Mouse (Mus musculus): ENCODE measurements around the gene Saa3. TPM values are rescaled to one million over a fixed set of nuclear protein-coding genes. Genes with fewer than 3 reads are reported as not detected.

Gene Saa3
- total RNA-seq, 1 experiment, result 0.54 TPM

GRCm38 (mm10) chr7:46724396-46724795 lies 8.9 kb upstream of the Saa3 start:
- Histone ChIP-seq H3K9me3 (ENCODE audit: control insufficient read depth, insufficient read depth, low read depth, low read length) (no peaks in the 10 kb centered on the region), H3K4me3 (ENCODE audit: insufficient read depth in 1 of 2, low read depth in 1 of 2, low read length in 2 of 2, poor library complexity in 1 of 2, severe bottlenecking in 1 of 2) (no peak overlapping the region), H3K27ac (ENCODE audit: insufficient read depth, low read depth, low read length, poor library complexity, severe bottlenecking) (no peak overlapping the region), H3K4me1 (ENCODE audit: control insufficient read depth in 2 of 2, insufficient read depth in 2 of 2, low read length in 2 of 2, poor library complexity in 1 of 2) (no peaks in the 10 kb centered on the region), H3K36me3 (ENCODE audit: control insufficient read depth, insufficient read depth, low read length, poor library complexity, severe bottlenecking) (no peaks in the 10 kb centered on the region), H3K9ac (ENCODE audit: insufficient read depth, low read depth, low read length, poor library complexity, severe bottlenecking) (no peak overlapping the region)
- TF ChIP-seq MAFK (IDR thresholded peaks at IDR 0.05; ENCODE audit: insufficient read depth, low read depth, low read length) (no peak), ZNF384 (IDR thresholded peaks at IDR 0.05; ENCODE audit: low read depth, low read length) (no peak), ZC3H11A (IDR thresholded peaks at IDR 0.05; ENCODE audit: borderline replicate concordance, low read depth, low read length) (no peak), CHD2 (IDR thresholded peaks at IDR 0.05; ENCODE audit: low read depth, low read length) (no peak), HCFC1 (IDR thresholded peaks at IDR 0.05; ENCODE audit: borderline replicate concordance, insufficient read depth, low read length) (no peak)
- in situ Hi-C loops (cut with MboI; ENCODE audit: low sequenced_read_pairs in 2 of 2, unreplicated experiment in 2 of 2), result no loop called here
- DNase-seq (ENCODE audit: low read depth, low spot score), result no peak

- no peak for DNase-seq (ENCODE audit: low read depth, low spot score)
- H3K9ac ChIP-seq (ENCODE audit: insufficient read depth, low read depth, low read length, poor library complexity, severe bottlenecking), result no peak overlapping the region
- H3K27ac ChIP-seq (ENCODE audit: insufficient read depth, low read depth, low read length, poor library complexity, severe bottlenecking), result no peak overlapping the region
- no peaks in the 10 kb centered on the region for H3K4me1 ChIP-seq (ENCODE audit: control insufficient read depth in 2 of 2, insufficient read depth in 2 of 2, low read length in 2 of 2, poor library complexity in 1 of 2)
- no peaks in the 10 kb centered on the region for H3K9me3 ChIP-seq (ENCODE audit: control insufficient read depth, insufficient read depth, low read depth, low read length)
- in situ Hi-C loops (cut with MboI; ENCODE audit: low sequenced_read_pairs in 2 of 2, unreplicated experiment in 2 of 2), result no loop called here
- H3K4me3 ChIP-seq (ENCODE audit: insufficient read depth in 1 of 2, low read depth in 1 of 2, low read length in 2 of 2, poor library complexity in 1 of 2, severe bottlenecking in 1 of 2), result no peak overlapping the region
- TF ChIP-seq CHD2 (IDR thresholded peaks at IDR 0.05; ENCODE audit: low read depth, low read length) (no peak), HCFC1 (IDR thresholded peaks at IDR 0.05; ENCODE audit: borderline replicate concordance, insufficient read depth, low read length) (no peak), ZNF384 (IDR thresholded peaks at IDR 0.05; ENCODE audit: low read depth, low read length) (no peak), MAFK (IDR thresholded peaks at IDR 0.05; ENCODE audit: insufficient read depth, low read depth, low read length) (no peak), ZC3H11A (IDR thresholded peaks at IDR 0.05; ENCODE audit: borderline replicate concordance, low read depth, low read length) (no peak)
- no peaks in the 10 kb centered on the region for H3K36me3 ChIP-seq (ENCODE audit: control insufficient read depth, insufficient read depth, low read length, poor library complexity, severe bottlenecking)
Measured at GRCm38 (mm10) chr7:46723849-46724248, 8.3 kb upstream of the Saa3 start.

GRCm38 (mm10) chr7:46723354-46723753 lies 7.9 kb upstream of the Saa3 start:
- no peak overlapping the region for H3K4me3 ChIP-seq (ENCODE audit: insufficient read depth in 1 of 2, low read depth in 1 of 2, low read length in 2 of 2, poor library complexity in 1 of 2, severe bottlenecking in 1 of 2)
- H3K36me3 ChIP-seq (ENCODE audit: control insufficient read depth, insufficient read depth, low read length, poor library complexity, severe bottlenecking), result no peaks in the 10 kb centered on the region
- no peaks in the 10 kb centered on the region for H3K4me1 ChIP-seq (ENCODE audit: control insufficient read depth in 2 of 2, insufficient read depth in 2 of 2, low read length in 2 of 2, poor library complexity in 1 of 2)
- DNase-seq (ENCODE audit: low read depth, low spot score), result no peak
- in situ Hi-C loops (cut with MboI; ENCODE audit: low sequenced_read_pairs in 2 of 2, unreplicated experiment in 2 of 2), result no loop called here
- no peak for TF ChIP-seq CHD2 (IDR thresholded peaks at IDR 0.05; ENCODE audit: low read depth, low read length)
- no peak for TF ChIP-seq ZNF384 (IDR thresholded peaks at IDR 0.05; ENCODE audit: low read depth, low read length)
- no peak for TF ChIP-seq MAFK (IDR thresholded peaks at IDR 0.05; ENCODE audit: insufficient read depth, low read depth, low read length)
- TF ChIP-seq HCFC1 (IDR thresholded peaks at IDR 0.05; ENCODE audit: borderline replicate concordance, insufficient read depth, low read length), result no peak
- H3K27ac ChIP-seq (ENCODE audit: insufficient read depth, low read depth, low read length, poor library complexity, severe bottlenecking), result no peak overlapping the region
- H3K9me3 ChIP-seq (ENCODE audit: control insufficient read depth, insufficient read depth, low read depth, low read length), result no peaks in the 10 kb centered on the region
- H3K9ac ChIP-seq (ENCODE audit: insufficient read depth, low read depth, low read length, poor library complexity, severe bottlenecking), result no peak overlapping the region

- Histone ChIP-seq H3K9ac (ENCODE audit: insufficient read depth, low read depth, low read length, poor library complexity, severe bottlenecking) (no peak overlapping the region), H3K9me3 (ENCODE audit: control insufficient read depth, insufficient read depth, low read depth, low read length) (no peaks in the 10 kb centered on the region), H3K4me1 (ENCODE audit: control insufficient read depth in 2 of 2, insufficient read depth in 2 of 2, low read length in 2 of 2, poor library complexity in 1 of 2) (no peaks in the 10 kb centered on the region), H3K27ac (ENCODE audit: insufficient read depth, low read depth, low read length, poor library complexity, severe bottlenecking) (no peak overlapping the region), H3K4me3 (ENCODE audit: insufficient read depth in 1 of 2, low read depth in 1 of 2, low read length in 2 of 2, poor library complexity in 1 of 2, severe bottlenecking in 1 of 2) (no peak overlapping the region), H3K36me3 (ENCODE audit: control insufficient read depth, insufficient read depth, low read length, poor library complexity, severe bottlenecking) (no peaks in the 10 kb centered on the region)
- no peak for DNase-seq (ENCODE audit: low read depth, low spot score)
- in situ Hi-C loops (cut with MboI; ENCODE audit: low sequenced_read_pairs in 2 of 2, unreplicated experiment in 2 of 2), result no loop called here
- no peak for TF ChIP-seq ZNF384 (IDR thresholded peaks at IDR 0.05; ENCODE audit: low read depth, low read length)
- TF ChIP-seq ZC3H11A (IDR thresholded peaks at IDR 0.05; ENCODE audit: borderline replicate concordance, low read depth, low read length), result no peak
- no peak for TF ChIP-seq MAFK (IDR thresholded peaks at IDR 0.05; ENCODE audit: insufficient read depth, low read depth, low read length)
- TF ChIP-seq HCFC1 (IDR thresholded peaks at IDR 0.05; ENCODE audit: borderline replicate concordance, insufficient read depth, low read length), result no peak
- no peak for TF ChIP-seq CHD2 (IDR thresholded peaks at IDR 0.05; ENCODE audit: low read depth, low read length)
Measured at GRCm38 (mm10) chr7:46720460-46720859, 5.0 kb upstream of the Saa3 start.

GRCm38 (mm10) chr7:46719526-46719925 lies 4.0 kb upstream of the Saa3 start:
- DNase-seq (ENCODE audit: low read depth, low spot score), result no peak

More at GRCm38 (mm10) chr7:46719526-46719925, 4.0 kb upstream of the Saa3 start:
- Histone ChIP-seq H3K9me3 (ENCODE audit: control insufficient read depth, insufficient read depth, low read depth, low read length) (no peaks in the 10 kb centered on the region), H3K4me1 (ENCODE audit: control insufficient read depth in 2 of 2, insufficient read depth in 2 of 2, low read length in 2 of 2, poor library complexity in 1 of 2) (no peaks in the 10 kb centered on the region), H3K27ac (ENCODE audit: insufficient read depth, low read depth, low read length, poor library complexity, severe bottlenecking) (no peak overlapping the region), H3K9ac (ENCODE audit: insufficient read depth, low read depth, low read length, poor library complexity, severe bottlenecking) (no peak overlapping the region), H3K36me3 (ENCODE audit: control insufficient read depth, insufficient read depth, low read length, poor library complexity, severe bottlenecking) (no peaks in the 10 kb centered on the region), H3K4me3 (ENCODE audit: insufficient read depth in 1 of 2, low read depth in 1 of 2, low read length in 2 of 2, poor library complexity in 1 of 2, severe bottlenecking in 1 of 2) (no peak overlapping the region)
- in situ Hi-C loops (cut with MboI; ENCODE audit: low sequenced_read_pairs in 2 of 2, unreplicated experiment in 2 of 2), result no loop called here
- TF ChIP-seq ZC3H11A (IDR thresholded peaks at IDR 0.05; ENCODE audit: borderline replicate concordance, low read depth, low read length), result no peak
- TF ChIP-seq HCFC1 (IDR thresholded peaks at IDR 0.05; ENCODE audit: borderline replicate concordance, insufficient read depth, low read length), result no peak

Measured in ES-E14 (cell line).